Mouse (Mus musculus): ENCODE measurements at regions not wholly inside any gene's neighbourhood (a gene's known extent, or its start where the extent isn't known, plus 50 kb on each side); places are given as distances from the start of the nearest gene placed in this dataset.

DNA sequence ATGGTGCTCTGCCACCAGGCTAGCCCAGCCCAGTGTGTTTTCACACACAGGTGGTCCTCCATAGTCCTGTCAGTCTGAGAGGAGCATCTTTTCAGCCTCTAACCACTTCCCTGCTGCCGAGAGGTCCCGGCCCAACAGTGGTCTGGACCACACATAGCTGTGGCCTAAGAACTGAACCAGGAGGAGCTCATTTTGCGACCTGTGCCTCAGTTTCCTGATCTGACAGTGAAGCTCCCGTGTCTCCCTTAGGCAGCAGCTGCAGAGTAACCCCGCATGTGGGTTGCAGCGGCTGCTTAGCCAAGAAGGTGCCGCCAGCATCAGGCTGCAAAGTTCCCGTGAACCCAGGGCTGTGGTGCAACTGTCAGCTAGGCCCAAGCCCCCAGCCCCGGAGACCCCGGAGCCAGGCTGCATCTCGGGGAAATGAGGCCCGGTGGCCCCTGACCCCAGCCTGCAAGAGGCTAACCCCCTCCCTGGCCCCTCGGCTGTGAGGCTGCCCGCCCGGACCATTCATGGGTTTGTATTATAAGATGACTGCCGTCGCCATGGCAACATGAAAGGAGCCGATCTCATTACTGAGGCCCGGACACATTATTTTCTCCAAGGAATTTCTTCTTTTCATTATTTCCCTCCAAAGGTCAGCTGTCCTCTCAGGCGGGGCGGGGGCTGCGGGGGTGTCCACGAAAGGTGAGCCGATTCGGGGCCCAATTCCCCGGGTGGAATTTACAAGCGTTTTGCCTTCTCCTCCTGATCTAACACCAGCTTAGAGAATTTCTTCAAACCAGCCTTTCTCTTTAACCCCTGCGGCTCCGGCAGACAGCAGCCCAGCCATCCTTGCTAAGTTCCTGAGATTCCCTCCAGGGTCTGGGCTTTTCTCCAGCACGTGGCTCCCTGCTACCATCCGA, 152.6 kb upstream of the Gm26897 start:
- TF ChIP-seq POLR2A (IDR thresholded peaks at IDR 0.05; ENCODE audit: borderline replicate concordance, control insufficient read depth, low read depth, low read length) = no peak
- no peak for TF ChIP-seq CTCF (IDR thresholded peaks at IDR 0.05; ENCODE audit: control insufficient read depth, insufficient read depth, low read length)

Measured in bone marrow, adult 2 months (tissue).